Mouse (Mus musculus): ENCODE measurements around the gene Ddx59. TPM values are rescaled to one million over a fixed set of nuclear protein-coding genes. Genes with fewer than 3 reads are reported as not detected.

Gene Ddx59
- polyA plus RNA-seq, 1 experiment from 2014 or later: 17.2 TPM

Other genes starting within 250 kb of the Ddx59 start
- 0.17 and 0.25 TPM in 2 replicates for gene Mroh3, start 202.4 kb upstream of the Ddx59 start, polyA plus RNA-seq (2015; fragmentation: Nextera tagmentation; extraction: Ambion mirVana)
- gene Inava, start 181.0 kb upstream of the Ddx59 start, polyA plus RNA-seq (2015; fragmentation: Nextera tagmentation; extraction: Ambion mirVana): 15.7 and 16.0 TPM in 2 replicates
- not detected in 2 replicates for gene Gpr25, start 154.4 kb upstream of the Ddx59 start, polyA plus RNA-seq (2015; fragmentation: Nextera tagmentation; extraction: Ambion mirVana)
- 10.0 and 11.0 TPM in 2 replicates for gene Camsap2, start 69.2 kb upstream of the Ddx59 start, polyA plus RNA-seq (2015; fragmentation: Nextera tagmentation; extraction: Ambion mirVana)
- gene Kif14, start 51.1 kb downstream of the Ddx59 start, polyA plus RNA-seq (2015; fragmentation: Nextera tagmentation; extraction: Ambion mirVana): 6.4 and 7.1 TPM in 2 replicates
- gene Zfp281, start 209.6 kb downstream of the Ddx59 start, polyA plus RNA-seq (2015; fragmentation: Nextera tagmentation; extraction: Ambion mirVana): 20.6 and 22.3 TPM in 2 replicates